Mouse (Mus musculus) heart, postnatal 0 days (tissue): ENCODE data around the gene Flt3.

Source experiments
- CTCF ChIP-seq: IDR thresholded peaks from 2 replicates; pipeline ENCODE4 v1.5.1; 2016; ENCODE audit warnings: antibody characterized with exemption, control low read depth, low read depth
- EP300 ChIP-seq: IDR thresholded peaks from 2 replicates; pipeline ENCODE4 v1.6.1; 2016; ENCODE audit warnings: antibody characterized with exemption, low read depth

- no peak for TF ChIP-seq CTCF
- no peak for TF ChIP-seq EP300
Measured at GRCm38 (mm10) chr5:147401024-147401423, 735 bp upstream of the Flt3 start.
